Mouse (Mus musculus) retina, embryonic 14.5 days (tissue): Measurements from ENCODE around the gene Synj1.

Experiments
- DNase-seq: peaks from one replicate; pipeline ENCODE4 v3.0.0-alpha.2; 2015; ENCODE audit warnings: low spot score

The Synj1 gene

DNA sequence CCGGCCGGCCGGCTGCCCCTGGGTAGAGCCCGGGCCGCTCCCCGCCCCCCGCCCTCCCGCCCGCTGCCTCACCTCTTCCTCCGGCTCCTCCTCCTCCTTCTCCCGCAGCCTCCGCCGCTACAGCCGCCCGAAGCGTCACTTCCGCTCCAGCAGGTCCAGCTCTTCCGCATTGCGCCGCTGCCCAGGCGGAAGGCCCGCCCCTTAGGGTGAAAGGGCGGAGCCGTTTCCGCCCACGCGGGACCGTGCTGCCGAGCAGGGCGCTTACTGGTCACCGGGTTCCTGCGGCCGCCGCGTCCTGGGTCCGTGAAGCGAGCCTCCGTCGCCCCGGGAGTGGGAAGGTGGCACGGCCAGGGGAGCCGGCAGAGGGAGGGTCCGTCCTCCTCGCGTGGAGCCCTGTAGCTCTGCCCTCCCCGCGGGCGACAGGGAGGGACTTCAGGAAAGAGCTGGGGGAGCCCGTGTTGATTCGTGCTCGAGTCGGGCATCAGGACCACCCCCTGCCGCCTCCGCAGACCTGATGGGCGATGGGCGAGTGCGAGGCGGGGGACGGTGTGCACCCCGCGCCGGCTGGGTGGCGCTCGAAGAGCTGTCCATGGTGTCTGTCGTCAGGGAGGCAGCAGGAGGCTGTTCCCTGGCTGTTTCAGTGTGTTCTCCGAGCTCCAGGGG is at the start of gene Synj1:
Synj1 (minus strand) TSS at position 288 of the 663 bp plus-strand sequence.
- peak; percentile 92 for DNase-seq

- DNase-seq: no peak
These were observed 46.6 kb upstream of the Synj1 start for GRCm38 (mm10) chr16:91057741-91058140.

DNA sequence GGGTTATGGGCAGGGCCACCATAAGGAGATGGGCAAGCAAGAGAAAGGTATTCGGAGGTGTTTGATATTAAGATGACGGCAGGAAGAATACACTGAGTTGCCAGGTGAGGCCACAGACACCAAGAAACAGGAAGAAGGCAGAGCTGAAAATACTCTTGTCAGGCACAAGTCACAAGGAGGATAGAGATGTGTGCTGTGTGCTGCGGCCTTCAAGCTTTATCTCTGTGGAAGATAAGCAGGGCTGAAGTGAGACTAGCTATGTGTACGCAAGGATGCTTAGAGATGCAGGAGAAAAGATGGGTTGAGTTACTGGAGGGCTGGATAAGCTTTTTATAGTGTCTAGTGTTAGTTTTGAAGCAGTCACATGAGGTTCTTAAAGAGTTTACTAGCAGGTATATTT is 46.2 kb upstream of the Synj1 start:
- no peak for DNase-seq

DNA sequence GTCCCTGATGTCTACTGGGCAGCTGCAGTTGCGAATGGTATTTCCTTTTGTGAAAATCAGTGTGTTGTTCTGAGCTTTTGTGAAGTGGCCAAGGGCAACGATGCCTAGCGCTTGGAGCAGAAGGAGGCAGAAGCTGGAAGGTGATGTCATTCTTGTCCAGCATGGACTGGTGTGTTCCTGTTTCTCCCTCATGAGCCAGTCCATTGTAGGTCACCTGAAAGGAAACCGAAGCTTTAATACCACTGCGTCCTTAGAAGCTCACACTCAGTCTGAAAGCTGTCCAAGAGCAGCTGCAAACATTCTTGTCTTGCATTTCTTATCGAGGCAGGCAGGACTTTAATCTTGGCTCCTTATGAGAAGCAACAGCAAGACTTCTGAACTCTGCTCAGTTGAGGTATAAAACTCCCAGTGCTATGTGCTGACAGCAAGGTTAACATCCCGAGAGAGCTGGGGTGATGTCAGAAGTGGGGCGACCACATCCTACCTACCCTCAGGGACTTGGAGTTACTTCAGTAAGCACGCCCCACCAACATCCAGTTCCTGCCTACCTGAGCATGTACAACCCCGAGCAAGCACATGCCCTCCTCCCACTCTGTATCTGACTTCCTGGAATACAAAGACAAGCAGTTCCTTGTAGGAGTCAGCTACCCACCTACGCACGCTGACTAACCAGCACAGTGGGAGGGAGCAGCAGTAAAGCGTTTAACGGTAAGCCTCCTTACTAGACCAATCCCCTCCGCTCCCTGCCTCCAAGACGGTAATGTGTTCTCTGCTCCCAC is 45.1 kb upstream of the Synj1 start:
- DNase-seq: peak; percentile 16

- DNase-seq: no peak
These were observed 44.0 kb upstream of the Synj1 start for GRCm38 (mm10) chr16:91055150-91055549.

DNA sequence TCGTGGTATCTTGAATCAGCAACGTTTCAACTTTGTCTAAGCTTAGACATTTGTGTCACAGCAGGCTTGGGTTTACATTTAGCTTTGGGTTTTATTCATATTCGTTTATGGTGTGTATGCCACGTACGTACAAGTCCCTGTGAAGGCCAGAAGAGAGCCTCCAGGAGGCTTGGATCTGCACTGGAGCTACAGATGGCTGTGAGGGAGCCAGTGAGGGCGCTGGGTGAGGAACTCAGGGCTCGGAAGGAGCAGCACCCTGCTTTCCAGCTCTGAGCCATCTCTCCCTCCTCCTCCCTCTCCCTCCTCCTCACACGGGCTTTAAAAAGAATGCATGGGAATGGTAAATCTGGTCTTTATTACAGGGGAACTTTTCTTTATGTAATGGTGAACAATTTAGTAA is 42.5 kb upstream of the Synj1 start:
- no peak for DNase-seq

DNA sequence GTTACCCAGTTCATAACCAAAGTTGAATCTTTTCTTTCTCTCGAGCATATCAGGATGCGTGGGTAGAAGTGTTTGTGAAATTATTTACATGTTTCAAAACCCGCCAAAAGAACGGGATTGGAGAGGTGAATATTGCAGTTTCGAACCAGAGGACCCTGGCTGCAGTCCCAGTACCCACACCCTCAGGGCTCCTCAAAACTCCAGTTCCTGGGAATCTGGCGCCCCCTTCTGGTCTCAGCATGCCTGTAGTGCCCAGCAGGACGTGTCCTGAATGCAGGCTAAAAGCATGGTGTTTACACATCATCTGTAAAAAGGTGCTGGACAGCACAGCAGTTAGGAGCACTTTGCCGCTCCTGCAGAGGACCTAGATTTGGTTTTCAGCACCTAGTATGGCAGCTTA is 34.4 kb upstream of the Synj1 start:
- peak; percentile 66 for DNase-seq

GRCm38 (mm10) chr16:91044270-91045182 is 33.4 kb upstream of the Synj1 start, which contains the start of gene Paxbp1:
TSS of gene Paxbp1 (minus strand) at chr16:91044543.
- DNase-seq: peak; percentile 100

- peak; percentile 61 for DNase-seq
These were observed 32.5 kb upstream of the Synj1 start for GRCm38 (mm10) chr16:91043461-91044248.

DNA sequence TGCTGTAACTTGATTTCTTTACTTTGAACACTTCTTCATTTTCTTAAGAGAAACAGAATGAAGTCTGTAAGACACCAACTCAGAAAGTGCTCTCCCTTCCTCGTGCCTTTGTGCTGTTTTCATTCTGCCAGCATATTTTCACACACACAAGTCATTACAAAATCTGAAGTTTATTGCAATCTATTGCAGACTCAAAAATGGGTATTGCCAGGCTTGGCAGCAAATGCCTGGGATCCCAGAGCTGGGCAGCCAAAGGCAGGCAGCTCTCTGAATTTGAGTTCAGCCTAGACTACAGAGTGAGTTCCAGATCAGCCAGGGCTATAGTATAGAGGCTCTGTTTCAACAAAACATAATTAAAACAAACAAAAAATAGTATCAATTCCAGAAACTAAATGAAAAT is 31.5 kb upstream of the Synj1 start:
- no peak for DNase-seq

GRCm38 (mm10) chr16:91035866-91036265 is 24.8 kb upstream of the Synj1 start:
- no peak for DNase-seq

DNA sequence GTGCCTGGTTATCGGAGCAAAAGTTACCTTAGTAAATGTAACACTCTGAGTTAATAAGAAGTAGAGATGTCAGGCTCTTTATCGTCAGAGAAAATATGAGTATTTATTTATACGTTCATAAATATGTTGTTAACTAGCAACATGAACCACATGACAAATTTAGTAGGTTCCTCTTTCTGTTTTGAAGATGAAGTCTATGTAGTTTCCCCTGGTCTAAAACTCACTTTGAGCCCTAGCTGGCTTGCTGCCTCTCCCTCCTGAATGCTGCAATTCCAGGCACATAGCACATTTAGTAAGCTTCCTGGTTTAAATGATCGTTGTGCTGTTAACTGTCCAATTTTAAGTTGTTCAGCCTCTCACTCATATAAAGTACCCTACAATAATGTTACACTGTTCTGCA is 19.6 kb upstream of the Synj1 start:
- no peak for DNase-seq

DNA sequence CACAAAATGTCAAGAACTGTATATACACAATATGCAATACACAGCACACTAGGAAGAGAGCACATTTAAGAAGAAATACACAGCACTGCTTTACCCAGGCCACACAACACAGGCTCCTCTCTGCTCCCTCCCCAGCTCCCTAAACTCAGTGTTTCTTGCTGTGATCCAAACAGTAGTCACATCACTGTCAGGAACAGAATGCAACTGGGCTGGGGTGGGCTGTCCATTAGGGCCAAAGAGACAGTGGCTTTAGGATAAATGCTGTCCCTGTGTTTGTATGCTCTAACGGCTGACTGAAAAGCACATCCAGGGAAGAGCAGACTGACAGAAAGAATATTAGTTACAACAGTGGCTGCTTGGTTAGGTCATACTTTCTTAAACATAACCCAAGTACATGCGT is 18.8 kb upstream of the Synj1 start:
- no peak for DNase-seq

- DNase-seq: no peak
These were observed 18.1 kb upstream of the Synj1 start for GRCm38 (mm10) chr16:91029161-91029743.

DNA sequence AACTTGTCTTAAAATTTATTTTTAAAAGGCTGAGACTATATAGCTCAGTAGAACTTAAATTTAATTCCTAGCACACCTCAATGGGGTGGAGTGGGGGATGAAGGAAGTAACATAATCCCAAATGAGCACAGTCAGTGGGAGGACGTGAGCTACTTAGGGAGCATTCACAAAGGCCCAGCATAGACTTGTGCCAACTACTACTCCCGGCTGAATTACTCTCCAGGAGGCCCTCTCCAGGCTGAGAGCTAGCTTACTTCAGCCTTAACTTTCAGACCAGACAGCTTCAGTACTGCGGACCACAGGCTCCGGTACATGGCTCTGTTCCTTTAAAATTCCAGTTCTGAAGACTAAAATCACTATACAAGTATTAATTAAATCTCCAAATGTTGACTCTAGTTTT is 15.2 kb upstream of the Synj1 start:
- DNase-seq: no peak

DNA sequence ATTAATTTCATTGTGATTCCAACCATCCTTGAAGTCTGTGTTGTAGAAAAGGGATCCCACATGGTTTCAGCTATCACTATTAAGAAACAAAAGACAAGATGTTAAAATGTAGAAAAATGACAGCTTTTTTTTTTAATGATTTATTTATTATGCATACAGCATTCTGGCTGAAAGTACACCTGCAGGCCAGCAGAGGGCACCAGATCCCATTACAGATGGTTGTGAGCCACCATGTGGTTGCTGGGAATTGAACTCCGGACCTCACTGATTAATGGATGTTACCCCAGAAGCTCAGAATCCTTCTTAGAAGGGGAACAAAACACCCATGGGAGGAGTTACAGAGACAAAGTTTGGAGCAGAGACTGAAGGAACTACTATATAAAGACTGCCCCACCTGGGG is 12.3 kb upstream of the Synj1 start:
- DNase-seq: peak; percentile 21

DNA sequence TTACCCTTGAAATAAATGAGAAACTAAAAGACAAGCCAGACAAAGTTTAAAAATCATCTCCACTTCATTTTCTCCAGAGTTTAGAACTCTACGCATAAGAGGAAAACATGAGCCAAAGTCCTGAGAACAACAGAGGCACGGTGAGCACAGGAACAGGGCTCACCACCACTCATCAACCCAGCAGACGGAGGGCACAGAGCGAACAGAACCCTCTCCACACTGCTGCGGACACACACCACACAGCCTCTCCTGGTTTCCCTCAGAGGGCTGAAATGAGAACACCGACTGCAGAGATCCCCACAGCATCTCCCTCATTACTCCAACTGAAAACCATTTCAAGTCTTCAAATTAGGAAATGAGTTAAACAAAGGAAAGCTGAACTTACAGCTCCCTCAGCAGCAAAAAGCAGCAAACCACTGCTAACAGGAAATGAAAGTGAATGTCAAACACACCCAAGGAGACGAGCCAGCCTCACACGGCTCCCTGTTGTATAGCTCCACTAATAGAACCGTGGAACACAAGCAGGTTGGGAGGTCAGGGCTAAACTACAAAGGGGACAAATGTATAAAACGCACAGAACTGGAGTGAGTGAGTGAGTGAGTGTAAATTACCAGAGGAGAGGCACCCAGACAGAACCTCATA is 9.9 kb upstream of the Synj1 start:
- no peak for DNase-seq

DNA sequence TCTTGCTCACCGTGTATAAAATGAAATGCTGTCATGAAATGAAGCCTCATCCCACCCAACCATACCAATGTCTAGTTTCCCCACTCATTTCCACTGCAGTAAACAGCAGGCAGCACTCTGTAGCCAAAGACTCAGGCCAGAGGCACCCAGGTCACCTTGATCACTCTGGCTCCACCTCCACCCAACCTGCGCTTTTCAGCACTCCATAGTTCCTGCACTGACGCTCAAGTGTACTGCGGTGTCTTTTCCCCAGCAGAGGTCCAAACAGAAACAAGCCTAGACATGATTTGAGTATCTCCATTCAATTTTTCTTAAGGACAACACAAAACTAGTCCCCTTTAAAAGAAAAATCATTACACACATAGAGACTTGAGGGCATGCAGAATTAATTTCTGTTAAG is 8.4 kb upstream of the Synj1 start:
- no peak for DNase-seq

DNA sequence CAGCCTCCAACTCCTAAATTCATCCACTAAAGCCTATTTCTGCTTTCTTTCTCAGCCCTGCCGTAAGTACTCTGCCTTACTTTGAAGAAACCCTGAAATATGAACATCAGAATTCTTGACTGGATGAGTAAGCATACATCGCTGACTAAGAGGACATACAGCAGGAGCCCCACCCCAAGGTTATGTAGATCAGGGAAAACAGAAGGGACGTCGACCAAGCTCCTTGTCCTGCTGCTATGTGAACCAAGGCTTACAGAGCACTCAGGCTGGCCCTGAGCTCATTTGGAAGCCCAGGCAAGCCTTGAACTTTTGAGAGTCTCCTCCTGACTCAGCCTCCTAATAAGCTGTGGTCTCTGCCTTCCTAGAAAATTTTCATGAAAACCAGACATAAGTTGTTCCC is 4.7 kb upstream of the Synj1 start:
- DNase-seq: no peak

GRCm38 (mm10) chr16:91011847-91012246 is 739 bp upstream of the Synj1 start:
- no peak for DNase-seq

DNA sequence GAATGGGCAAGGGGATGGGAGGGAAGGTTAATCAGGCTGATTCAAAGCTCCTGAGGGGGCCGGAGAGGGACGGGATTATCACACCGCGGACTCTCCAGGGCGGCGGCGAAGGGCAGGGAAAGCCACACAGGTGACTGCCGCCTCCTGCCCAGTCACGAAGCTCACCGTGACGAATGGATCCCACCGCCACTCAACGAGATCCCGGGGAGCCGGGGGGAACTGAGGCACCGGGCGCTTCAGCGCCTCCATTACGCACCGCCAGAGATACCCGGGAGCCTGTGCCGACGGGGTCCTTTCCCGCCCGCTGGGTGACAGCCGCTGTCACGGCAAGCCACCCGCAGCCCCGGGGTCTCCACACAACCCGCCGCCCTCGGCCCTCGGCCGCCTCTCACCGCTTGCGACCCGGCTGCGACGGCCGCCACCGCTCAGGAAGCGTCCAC is 507 bp downstream of the Synj1 start:
- DNase-seq: no peak
